Mouse (Mus musculus) forebrain, embryonic 13.5 days (tissue): ENCODE measurements around the gene Nfkbie. TPM values are rescaled to one million over a fixed set of nuclear protein-coding genes. Genes with fewer than 3 reads are reported as not detected.

Experiments
- ATAC-seq: fragments of 200-750 bp; cut with Nextera tagmentation; 2 replicates; pipeline ENCODE4 v1.8.0; 2017
- H3K27ac ChIP-seq: fragments of 300-500 bp; sonication (generic); 2 replicates; pipeline ENCODE4 v1.5.1; 2015; ENCODE audit warnings: inconsistent platforms, mild to moderate bottlenecking, moderate library complexity
- H3K27me3 ChIP-seq: fragments of 300-500 bp; sonication (generic); 2 replicates; pipeline ENCODE4 v1.6.1; 2015; ENCODE audit warnings: mild to moderate bottlenecking, inconsistent platforms
- H3K36me3 ChIP-seq: fragments of 300-500 bp; sonication (generic); 2 replicates; pipeline ENCODE4 v1.6.1; 2015; ENCODE audit warnings: mild to moderate bottlenecking, inconsistent platforms; ENCODE audit not compliant: poor library complexity, severe bottlenecking
- H3K4me1 ChIP-seq: fragments of 300-500 bp; sonication (generic); 2 replicates; pipeline ENCODE4 v1.6.1; 2015; ENCODE audit warnings: inconsistent platforms
- H3K4me2 ChIP-seq: fragments of 300-500 bp; sonication (generic); 2 replicates; pipeline ENCODE4 v1.6.1; 2015; ENCODE audit warnings: inconsistent platforms, mild to moderate bottlenecking, moderate library complexity
- H3K4me3 ChIP-seq: fragments of 300-500 bp; sonication (generic); 2 replicates; pipeline ENCODE4 v1.5.1; 2015; ENCODE audit warnings: mild to moderate bottlenecking, inconsistent platforms
- H3K9ac ChIP-seq: fragments of 300-500 bp; sonication (generic); 2 replicates; pipeline ENCODE4 v1.6.1; 2015; ENCODE audit warnings: mild to moderate bottlenecking, inconsistent platforms
- H3K9me3 ChIP-seq: fragments of 300-500 bp; sonication (generic); replicated peaks from 2 replicates; pipeline ENCODE4 v1.6.1; 2016; ENCODE audit warnings: inconsistent platforms
- WGBS: fragments of 180-500 bp; shearing (Covaris S2); methylation state at CpG from one replicate; pipeline ENCODE4 v1.1.7; 2015; 5-methylcytosine and 5-hydroxymethylcytosine counted together
- polyA plus RNA-seq: library from polyadenylated mRNA; unstranded; fragments of >200 nt; fragmentation: Nextera tagmentation; extraction: Ambion mirVana; gene quantifications from 2 replicates; pipeline ENCODE4 v1.2.1, GENCODE M21; 2015

Nfkbie gene
- polyA plus RNA-seq, 1 experiment from 2014 or later = 5.1 TPM

DNA sequence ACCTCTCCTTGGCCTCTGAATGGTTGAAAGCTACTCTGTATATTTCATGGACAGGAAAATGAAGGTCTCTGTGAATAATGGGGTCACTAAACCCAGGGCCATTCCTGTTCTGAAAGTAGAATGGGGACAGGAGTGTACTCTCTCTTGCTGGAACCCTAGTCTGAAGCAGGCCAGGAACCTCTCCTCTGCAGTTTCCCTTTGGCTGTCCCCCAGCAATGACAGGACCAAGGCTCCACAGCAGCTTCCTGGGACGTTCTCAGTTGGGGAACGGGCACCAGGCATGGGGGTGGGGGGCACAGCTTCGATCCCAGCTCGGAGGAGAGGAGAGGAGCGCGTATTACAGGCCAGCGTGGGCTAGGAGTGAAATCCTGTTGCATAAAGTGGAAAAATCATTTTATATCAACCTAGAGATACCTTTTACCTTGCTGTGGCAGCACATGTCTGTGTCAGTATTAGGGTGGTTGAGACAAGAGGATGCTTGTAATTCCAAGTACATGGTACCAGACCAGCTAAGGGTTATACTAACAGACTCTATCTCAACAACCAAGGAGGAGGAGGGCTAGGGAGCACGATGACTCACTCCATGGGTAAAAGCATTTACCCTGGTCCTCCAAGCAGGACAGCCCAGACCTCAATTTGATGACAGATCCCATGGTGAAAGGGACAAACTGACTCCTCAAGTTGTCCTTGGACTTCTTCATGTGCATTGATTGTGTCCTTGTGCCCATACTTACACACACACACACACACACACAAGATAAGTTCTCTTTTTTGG lies 19.8 kb downstream of the Nfkbie start:
- no peaks in the 10 kb centered on the region for H3K27me3 ChIP-seq
- H3K9me3 ChIP-seq = no peaks in the 10 kb centered on the region
- no peak for ATAC-seq
- H3K27ac ChIP-seq = no peak overlapping the region
- peaks cover 14% of the 10 kb centered on the region for H3K36me3 ChIP-seq
- 91% methylated on average over 8 of the region's 8 CpGs for WGBS
- H3K4me3 ChIP-seq = no peak overlapping the region
- no peak overlapping the region for H3K9ac ChIP-seq
- peak overlapping the region; percentile 91 for H3K4me2 ChIP-seq
- H3K4me1 ChIP-seq = peaks cover 31% of the 10 kb centered on the region

DNA sequence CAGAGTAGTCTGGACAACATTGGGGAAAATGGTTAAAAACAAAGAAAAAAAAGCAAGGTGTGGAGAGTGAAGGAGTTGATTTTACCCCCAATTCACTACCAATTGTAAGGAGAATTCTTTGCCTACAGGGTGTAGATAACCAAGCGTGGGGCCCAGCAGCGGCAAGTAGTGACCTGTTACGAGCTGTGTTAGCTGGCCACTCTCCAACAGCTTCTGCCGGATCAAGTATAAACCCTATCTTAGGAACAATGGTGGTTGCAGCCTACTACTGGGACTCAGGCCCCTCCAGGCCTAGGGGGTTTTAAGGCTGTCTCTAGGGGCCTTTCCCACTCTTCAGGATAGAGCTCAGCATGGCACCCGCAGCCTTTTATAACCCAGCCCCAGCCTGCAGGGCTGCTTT lies 22.7 kb downstream of the Nfkbie start:
- H3K9ac ChIP-seq = no peak overlapping the region
- H3K27ac ChIP-seq = no peak overlapping the region
- H3K4me2 ChIP-seq = no peak overlapping the region
- H3K4me3 ChIP-seq = no peak overlapping the region
- H3K27me3 ChIP-seq = no peaks in the 10 kb centered on the region
- WGBS = 59% methylated on average over 5 of the region's 5 CpGs
- H3K9me3 ChIP-seq = no peaks in the 10 kb centered on the region
- ATAC-seq = no peak
- H3K36me3 ChIP-seq = no peaks in the 10 kb centered on the region
- peaks cover 18% of the 10 kb centered on the region for H3K4me1 ChIP-seq

DNA sequence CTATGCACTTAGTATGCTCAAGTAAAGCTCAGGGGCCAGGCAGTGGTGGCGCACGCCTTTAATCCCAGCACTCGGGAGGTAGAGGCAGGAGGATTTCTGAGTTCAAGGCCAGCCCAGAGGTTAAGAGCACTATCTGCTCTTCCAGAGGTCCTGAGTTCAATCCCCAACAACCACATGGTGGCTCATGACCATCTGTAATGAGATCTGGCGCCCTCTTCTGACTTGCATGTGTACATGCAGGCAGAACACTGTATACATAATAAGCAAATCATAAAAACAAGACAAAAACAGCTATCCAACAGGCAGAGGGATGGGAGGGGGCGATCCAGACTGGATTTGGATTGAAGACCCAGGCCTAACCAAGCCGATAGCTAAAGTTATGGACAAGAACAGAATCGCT lies 23.3 kb downstream of the Nfkbie start:
- Histone ChIP-seq H3K9ac (no peak overlapping the region), H3K27ac (no peak overlapping the region), H3K36me3 (no peaks in the 10 kb centered on the region), H3K4me1 (peaks cover 18% of the 10 kb centered on the region), H3K9me3 (no peaks in the 10 kb centered on the region), H3K27me3 (no peaks in the 10 kb centered on the region), H3K4me3 (no peak overlapping the region), H3K4me2 (no peak overlapping the region)
- 73% methylated on average over 7 of the region's 7 CpGs for WGBS
- ATAC-seq = no peak

DNA sequence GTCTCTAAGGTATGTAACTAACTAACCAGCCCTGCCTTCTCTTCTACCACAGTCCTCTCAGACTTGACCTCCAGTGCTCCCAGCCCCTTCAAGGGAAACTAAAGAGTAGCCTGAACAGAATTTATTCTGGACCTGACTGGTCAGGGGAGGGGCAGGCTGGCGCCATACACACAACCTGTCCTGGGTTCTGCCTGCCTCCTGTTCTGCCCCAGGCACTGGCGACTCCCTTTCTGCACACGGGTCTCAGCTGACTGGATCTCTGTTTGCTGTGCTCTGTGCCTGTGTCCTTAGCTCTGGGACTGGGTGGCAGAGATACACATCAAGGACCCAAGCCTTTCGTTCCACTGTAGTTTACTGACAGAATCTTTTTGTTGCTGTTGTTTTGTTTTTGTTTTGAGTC lies 24.1 kb downstream of the Nfkbie start:
- Histone ChIP-seq H3K4me2 (no peak overlapping the region), H3K27ac (no peak overlapping the region), H3K27me3 (no peaks in the 10 kb centered on the region), H3K4me3 (no peak overlapping the region), H3K9me3 (no peaks in the 10 kb centered on the region), H3K4me1 (peaks cover 17% of the 10 kb centered on the region), H3K36me3 (no peaks in the 10 kb centered on the region), H3K9ac (no peak overlapping the region)
- no peak for ATAC-seq
- 88% methylated on average over 4 of the region's 4 CpGs for WGBS

DNA sequence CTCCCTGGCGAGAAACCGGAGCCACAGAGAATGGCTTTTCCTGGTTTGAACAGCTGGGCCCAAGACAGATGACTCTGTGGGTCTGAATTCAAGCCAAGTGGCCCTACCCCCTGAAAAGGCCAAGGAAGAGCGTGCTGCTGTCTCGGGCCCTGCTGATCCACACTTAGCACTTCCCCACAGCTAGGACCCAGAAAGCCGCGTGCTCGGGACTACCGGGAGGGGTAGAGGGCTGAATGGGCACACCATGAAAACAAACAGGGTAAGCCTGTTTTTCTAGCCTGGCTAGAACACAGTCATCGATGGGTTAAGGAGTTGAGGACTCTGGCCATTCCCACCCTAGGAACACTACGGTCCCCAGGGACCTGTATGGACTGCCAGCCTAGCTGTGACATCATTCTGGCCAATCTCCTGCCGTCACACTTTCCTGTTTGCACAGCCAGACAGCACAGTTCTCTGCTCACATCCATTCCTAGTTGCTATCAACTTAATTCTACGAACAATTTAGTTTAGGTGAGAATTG lies 25.5 kb downstream of the Nfkbie start:
- Histone ChIP-seq H3K36me3 (no peaks in the 10 kb centered on the region), H3K4me1 (peaks cover 14% of the 10 kb centered on the region), H3K4me3 (no peak overlapping the region), H3K9me3 (no peaks in the 10 kb centered on the region), H3K4me2 (no peak overlapping the region), H3K27me3 (no peaks in the 10 kb centered on the region), H3K9ac (0 out of 2 replicates have a peak overlapping the region, but pooled peaks have one; percentile 6), H3K27ac (peak overlapping the region; percentile 14; the same call in 1 of the 2 replicates)
- WGBS = 50% methylated on average over 12 of the region's 12 CpGs
- no peak for ATAC-seq

DNA sequence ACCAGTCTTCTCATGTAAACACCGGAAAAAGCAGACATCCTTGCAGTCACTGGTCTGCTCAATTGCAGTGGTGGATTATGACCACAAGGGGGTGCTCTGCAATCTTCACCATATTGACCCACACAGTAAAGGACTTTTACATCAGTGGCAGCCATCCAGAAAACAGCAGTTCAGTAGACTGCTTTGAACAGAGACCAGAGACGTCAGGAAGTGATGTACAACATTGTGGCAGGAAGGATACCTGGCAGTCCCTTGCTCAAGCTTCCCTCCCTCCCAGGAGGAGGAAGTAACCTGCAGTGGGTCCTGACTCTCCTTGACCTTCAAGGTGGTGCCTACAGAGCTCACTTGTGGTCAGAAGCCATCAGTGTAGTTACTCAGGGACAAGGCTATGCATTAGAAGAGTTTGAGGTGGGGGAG lies 26.1 kb downstream of the Nfkbie start:
- Histone ChIP-seq H3K27ac (no peak overlapping the region), H3K9ac (no peak overlapping the region), H3K27me3 (no peaks in the 10 kb centered on the region), H3K4me2 (no peak overlapping the region), H3K4me3 (no peak overlapping the region), H3K36me3 (peaks cover 5% of the 10 kb centered on the region), H3K9me3 (no peaks in the 10 kb centered on the region), H3K4me1 (peaks cover 14% of the 10 kb centered on the region)
- ATAC-seq = peak; percentile 36; the same call in 1 of the 2 replicates
- WGBS = 14% methylated on average over 2 of the region's 2 CpGs

DNA sequence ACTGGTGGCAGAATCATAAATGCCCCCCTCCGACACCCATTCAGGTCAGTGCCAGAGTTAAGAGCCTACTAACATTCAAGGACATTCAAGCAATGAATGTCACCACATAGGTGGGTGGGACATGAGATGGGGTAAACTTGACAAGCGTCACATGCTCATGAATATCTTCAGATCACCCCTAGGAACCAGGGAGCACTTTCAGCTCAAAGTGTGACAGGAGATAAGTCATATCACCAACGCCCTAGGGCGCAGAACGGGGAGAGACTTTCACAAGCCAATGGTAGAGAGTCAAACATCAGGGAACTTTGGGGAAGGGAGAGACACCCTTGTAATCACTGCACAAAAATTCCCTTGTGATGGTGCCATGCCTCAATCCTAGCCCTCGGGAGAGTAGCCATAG lies 26.7 kb downstream of the Nfkbie start:
- 93% methylated on average over 6 of the region's 6 CpGs for WGBS
- H3K9ac ChIP-seq = no peak overlapping the region
- no peak overlapping the region for H3K27ac ChIP-seq
- no peak overlapping the region for H3K4me3 ChIP-seq
- H3K4me2 ChIP-seq = no peak overlapping the region
- H3K27me3 ChIP-seq = no peaks in the 10 kb centered on the region
- peaks cover 11% of the 10 kb centered on the region for H3K36me3 ChIP-seq
- H3K4me1 ChIP-seq = peaks cover 14% of the 10 kb centered on the region
- no peaks in the 10 kb centered on the region for H3K9me3 ChIP-seq
- no peak for ATAC-seq

DNA sequence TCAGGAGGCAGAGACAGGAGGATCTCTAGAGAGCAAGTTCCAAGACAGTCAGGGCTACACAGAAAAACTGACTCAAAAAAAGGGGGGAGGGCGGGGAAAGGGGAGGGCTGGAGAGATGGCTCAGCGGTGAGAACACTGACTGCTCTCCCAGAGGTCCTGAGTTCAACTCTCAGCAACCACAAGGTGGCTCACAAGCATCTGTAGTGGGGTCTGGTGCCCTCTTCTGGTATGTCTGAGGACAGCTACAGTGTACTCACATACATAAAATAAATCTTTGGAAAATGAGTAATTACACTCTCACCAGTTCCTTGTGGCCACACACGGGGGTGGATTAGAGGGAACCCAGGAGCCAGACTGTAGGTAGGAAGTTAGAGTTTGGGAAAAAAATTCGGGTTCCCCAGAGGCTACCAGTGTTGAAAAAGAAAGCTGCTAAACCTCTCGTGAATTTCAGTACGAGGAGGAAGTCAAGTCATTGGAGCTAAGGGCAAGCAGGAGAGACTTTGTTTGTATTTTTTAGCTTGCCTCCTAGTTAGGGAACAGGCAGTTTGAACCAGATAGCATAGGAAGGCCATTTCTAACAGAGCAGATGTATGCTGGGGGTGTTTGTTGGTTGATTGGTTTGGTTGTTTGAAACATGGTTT lies 27.3 kb downstream of the Nfkbie start:
- ATAC-seq = no peak
- no peaks in the 10 kb centered on the region for H3K27me3 ChIP-seq
- WGBS = 75% methylated on average over 6 of the region's 6 CpGs

DNA sequence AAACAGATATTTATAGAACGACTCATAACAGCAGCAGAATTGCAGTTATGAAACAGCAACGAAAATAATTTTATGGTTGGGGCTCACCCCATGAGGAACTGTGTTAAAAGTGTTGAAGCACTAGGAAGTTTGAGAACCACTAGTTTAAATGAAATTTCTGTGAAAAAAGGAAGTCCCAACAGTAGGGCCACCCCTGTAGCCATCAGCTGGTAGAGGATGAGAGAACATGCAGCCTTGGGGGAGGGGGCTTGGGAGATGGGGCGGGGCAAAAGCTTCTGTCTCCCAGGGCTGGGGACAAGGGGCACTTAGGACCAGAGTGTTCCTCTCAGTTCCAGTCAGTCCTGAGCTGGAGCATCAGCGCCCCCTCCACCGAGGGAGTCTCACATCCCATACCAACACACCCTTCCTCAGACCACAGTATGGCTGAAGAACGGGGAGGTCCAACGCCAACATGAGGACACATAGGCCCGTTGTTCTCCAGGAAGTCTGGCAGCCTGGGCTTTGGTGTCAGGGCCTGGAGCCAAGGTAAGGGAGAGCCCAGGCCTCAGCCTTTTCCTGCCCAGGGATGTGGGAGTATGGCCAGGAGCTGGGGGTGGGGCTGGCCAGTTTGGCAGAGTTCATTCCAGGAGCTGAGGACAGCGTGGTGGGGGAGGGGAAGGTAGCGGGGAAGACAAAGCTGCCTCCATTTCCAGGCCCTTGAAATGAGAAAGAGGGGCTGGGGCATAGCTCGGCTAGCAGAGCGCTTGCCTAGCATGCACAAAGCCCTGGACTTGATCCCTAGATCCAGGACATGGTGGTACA lies 28.8 kb downstream of the Nfkbie start:
- 38% methylated on average over 12 of the region's 12 CpGs for whole genome bisulfite sequencing
- H3K9me3 ChIP-seq = no peaks in the 10 kb centered on the region
- peak overlapping the region; percentile 16; the same call in 1 of the 2 replicates for H3K4me2 ChIP-seq
- peaks cover 16% of the 10 kb centered on the region for H3K36me3 ChIP-seq
- ATAC-seq = peak; percentile 46
- no peaks in the 10 kb centered on the region for H3K27me3 ChIP-seq
- peaks cover 14% of the 10 kb centered on the region for H3K4me1 ChIP-seq
- peak overlapping the region; percentile 7 for H3K27ac ChIP-seq
- H3K9ac ChIP-seq = peak overlapping the region; percentile 45
- no peak overlapping the region for H3K4me3 ChIP-seq

More for the DNA sequence above, 27.3 kb downstream of the Nfkbie start:
- Histone ChIP-seq H3K27ac (no peak overlapping the region), H3K4me1 (peaks cover 14% of the 10 kb centered on the region), H3K4me2 (no peak overlapping the region), H3K36me3 (peaks cover 15% of the 10 kb centered on the region), H3K9ac (no peak overlapping the region), H3K9me3 (no peaks in the 10 kb centered on the region), H3K4me3 (no peak overlapping the region)

DNA sequence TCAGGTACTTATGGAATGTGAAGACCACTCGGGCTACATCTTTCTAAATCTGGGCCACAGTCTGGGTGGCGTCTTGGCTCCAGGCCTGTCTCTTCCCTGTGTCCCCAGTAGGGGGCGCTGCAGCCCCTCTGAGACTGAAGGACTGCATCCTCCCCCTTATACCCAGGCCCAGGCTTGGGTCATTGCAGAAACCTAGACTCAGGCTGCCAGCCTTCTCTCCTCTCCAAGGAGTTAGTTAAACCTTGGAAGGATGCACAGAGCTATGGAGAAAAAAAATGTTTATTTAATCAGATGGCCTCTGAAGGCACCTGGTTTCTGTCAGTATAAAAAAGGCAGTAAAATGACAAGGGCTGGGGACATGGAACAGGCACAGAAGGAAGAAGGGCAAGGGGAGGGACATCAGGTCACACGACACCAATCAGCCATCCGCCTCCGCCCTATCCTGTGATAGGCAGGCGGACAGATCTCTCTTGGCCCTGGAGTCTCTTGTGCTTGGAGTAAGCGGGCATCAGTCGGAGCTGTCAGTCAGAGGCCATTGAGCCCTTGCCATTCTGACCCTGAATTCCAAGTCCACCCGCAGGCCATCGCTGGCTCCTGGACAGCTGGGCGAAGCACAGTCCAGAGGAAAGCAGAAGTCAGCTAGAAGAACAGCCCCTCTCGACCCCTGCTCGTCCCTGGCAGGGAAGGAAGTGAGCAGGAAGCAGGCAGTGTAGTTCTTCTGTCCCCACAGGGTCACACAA lies 29.6 kb downstream of the Nfkbie start:
- 32% methylated on average over 14 of the region's 14 CpGs for WGBS
- Histone ChIP-seq H3K4me2 (peak overlapping the region; percentile 16; the same call in 1 of the 2 replicates), H3K9me3 (no peaks in the 10 kb centered on the region), H3K9ac (peak overlapping the region; percentile 45), H3K27ac (peak overlapping the region; percentile 7), H3K4me1 (peaks cover 14% of the 10 kb centered on the region), H3K27me3 (no peaks in the 10 kb centered on the region), H3K36me3 (peaks cover 24% of the 10 kb centered on the region), H3K4me3 (no peak overlapping the region)
- peak; percentile 64 for ATAC-seq

DNA sequence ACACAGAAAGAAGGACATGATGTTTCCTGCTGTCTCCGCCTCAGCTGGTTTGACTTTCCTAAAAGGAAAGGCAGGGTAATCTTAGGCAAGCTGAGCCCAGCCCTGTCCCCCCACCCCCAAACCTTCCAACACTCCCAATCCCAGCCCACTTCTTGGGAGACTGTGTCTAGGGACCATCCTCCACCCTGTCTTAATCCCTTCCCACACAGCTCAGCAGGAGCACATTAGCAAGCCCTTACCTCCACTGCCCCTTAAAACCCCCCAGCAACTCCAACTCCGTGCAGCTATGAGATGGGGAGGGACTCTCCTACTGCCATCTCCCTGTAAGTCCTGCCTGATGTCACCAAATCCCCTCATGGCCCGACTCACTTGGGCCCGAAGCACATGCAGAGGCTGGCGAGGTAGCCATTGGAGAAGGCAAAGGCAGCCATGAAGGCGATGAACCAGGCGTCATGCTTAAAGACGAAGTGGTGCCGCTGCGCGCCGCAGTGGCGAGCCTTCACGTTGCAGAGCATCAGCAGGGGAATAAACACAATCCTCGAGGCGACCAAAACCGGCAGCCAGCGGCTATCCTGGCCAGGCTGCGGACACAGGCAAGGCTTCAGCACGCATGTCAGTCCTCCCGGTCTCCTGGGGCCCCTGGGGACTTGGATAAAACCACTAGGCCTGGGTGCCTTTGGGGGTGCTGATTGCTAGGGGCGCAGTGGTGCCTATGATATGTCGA lies 30.4 kb downstream of the Nfkbie start:
- 64% methylated on average over 23 of the region's 23 CpGs for WGBS
- H3K9ac ChIP-seq = no peak overlapping the region
- no peak overlapping the region for H3K27ac ChIP-seq
- H3K4me1 ChIP-seq = peaks cover 14% of the 10 kb centered on the region
- no peaks in the 10 kb centered on the region for H3K27me3 ChIP-seq
- no peak overlapping the region for H3K4me3 ChIP-seq
- no peaks in the 10 kb centered on the region for H3K9me3 ChIP-seq
- no peak overlapping the region for H3K4me2 ChIP-seq
- no peak for ATAC-seq
- peaks cover 25% of the 10 kb centered on the region for H3K36me3 ChIP-seq
